Mouse (Mus musculus) frontal cortex, adult 2 months (tissue): ENCODE results near the gene Cul5. TPM values are rescaled to one million over a fixed set of nuclear protein-coding genes. Genes with fewer than 3 reads are reported as not detected.
A peak's percentile ranks its signal among the peaks of the same experiment; 100 is the strongest.

Experiments
- DNase-seq, 2 experiments: peaks; one replicate each; pipeline ENCODE4 v3.0.0; 2022; ENCODE audit warnings: low spot score in 1 of 2; ENCODE audit errors: extremely low spot score in 1 of 2
- polyA plus RNA-seq: library from polyadenylated mRNA; depleted of rRNA; stranded (reverse); fragments of >200 nt; gene quantifications from 2 replicates; pipeline ENCODE4 v1.2.3, GENCODE M21; 2012; rRNA removed

Gene Cul5
- polyA plus RNA-seq, 1 experiment, result 24.7 TPM

DNA sequence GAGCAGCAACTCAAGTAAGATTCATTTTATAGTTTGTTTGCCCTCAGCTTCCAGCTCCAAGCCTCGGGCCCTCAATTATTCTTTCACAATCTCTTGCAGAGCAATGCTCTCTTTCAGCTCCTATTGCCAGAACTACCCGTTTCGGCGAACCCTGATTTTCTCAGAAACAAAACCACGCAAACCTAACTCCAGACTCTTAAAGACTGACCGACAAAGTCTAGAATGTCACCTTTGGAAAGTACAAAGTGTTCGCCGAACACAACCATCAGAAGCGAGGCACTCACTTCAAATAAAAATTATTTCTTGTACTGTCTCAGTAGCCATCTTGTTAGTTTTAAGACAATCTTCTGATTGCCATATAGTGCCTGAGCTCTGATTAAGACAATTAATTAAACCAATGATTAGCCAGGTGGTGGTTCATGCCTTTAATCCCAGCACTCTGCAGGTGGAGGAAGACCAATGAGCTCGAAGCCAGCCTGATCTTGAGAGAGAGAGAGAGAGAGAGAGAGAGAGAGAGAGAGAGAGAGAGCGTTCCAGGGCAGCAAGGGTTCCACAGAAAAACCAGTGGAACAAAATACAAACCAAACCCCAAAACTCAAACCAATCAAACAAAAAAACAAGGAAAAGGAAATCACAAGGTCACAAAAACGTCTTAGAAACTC lies 60.4 kb downstream of the Cul5 start:
- DNase-seq, result peak in 1 of 2 experiments; percentile 20

DNA sequence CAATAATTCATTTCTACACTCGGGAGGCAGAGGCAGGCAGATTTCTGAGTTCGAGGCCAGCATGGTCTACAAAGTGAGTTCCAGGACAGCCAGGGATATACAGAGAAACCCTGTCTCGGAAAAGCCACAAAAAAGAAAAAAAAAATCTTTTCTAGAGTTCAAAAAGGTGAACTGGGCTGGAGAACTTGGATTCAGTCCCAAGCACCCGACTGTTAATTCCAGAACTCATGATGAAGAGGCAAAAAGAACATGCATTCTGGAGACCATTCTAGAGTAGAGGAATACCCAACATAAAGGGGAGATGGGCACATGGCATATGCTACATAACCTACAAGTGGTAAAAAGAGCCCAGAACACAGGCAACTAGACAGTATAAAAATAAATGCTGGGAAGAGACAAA lies 62.0 kb downstream of the Cul5 start:
- no peak for DNase-seq

DNA sequence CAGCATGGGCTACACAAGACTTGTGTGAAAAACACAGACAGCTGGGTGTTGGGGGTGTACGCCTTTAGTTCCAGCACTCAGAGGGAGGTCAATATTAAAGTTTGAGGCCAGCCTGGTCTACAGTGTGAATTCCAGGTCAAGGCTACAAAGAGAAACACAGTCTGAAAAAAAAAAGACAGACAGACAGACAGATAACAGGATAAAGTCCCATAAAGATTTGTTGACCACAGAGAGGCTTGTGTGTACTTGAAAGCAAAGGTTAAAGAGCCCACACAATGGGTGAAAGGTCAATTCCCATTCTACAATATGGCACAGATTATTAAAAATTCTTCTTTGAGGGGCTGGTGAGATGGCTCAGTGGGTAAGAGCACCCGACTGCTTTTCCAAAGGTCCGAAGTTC lies 62.6 kb downstream of the Cul5 start:
- no peak for DNase-seq

DNA sequence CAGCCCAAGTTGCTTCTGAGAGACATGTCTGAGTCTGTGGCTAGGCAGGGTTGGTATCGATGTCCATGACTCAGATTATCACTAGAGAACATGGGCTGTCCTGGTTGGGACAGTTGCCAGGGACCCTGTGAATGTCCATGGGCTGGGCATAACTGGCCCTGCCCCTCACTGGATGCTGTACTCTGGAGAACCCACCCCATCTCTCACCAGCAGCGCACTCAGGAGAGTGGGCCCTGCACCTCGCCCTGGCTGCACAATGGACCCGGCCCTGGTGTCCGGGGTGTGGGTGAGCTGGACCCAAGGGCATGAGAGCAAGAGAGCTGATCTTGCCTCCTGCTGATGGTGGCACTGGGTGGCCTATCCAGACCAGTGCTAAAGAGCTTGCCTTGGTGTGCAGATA lies 64.9 kb downstream of the Cul5 start:
- DNase-seq, result no peak

DNA sequence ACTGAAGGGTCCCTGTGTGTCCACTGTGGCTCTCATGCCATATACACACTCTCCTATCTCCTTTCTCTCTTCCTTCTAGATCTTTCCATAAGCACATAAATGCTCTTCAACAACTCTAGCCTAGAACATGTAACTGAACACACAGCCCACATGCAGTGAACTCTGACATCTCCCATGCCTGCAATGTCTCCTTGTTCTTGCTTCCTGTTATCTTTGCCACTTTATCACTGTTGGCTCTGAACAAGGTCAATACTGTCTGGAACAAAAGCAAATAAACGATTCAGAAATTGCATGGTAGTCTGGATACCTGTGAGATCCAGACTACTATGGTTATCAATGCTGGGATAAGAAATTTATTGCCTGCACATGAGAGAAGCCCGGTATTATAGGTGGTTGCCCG lies 66.0 kb downstream of the Cul5 start:
- no peak for DNase-seq

DNA sequence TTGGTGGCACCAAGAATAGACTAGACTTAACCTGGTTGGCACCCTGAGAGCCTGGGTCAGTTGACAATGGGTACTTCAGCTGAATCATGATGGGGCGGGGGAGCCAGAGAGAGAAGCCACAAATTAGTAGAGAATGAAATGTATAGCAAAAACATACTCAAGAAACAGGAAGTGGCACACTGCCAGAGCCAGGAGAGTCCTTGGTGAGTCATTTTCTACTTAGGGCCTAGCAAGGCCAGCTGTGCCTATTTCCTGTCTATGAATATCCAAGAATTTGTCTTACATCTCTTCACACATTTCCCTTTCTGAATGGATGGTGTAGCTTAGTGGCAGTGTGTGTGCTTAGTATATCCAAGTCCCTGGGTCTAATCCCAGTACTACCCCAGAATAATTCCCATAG lies 66.4 kb downstream of the Cul5 start:
- peak in 1 of 2 experiments; percentile 30 for DNase-seq

DNA sequence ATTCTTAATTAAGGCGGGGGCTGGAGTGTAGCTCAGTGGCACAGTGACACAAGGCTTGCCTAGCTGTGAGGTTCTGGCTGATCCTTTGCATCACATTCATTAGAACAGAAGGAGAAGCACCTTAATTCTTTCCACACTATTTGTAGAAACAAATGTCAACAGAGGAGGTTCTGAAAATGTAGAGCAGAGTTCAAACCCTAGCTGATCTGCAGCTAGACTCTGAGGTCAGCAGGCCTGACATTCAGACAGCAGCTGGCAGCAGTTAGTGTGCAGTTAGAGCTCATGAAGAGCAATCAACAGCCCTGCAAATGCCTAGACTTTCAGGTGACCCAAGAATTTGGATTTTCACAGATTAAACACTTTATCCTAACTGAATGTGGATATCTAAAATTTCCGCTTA lies 68.3 kb downstream of the Cul5 start:
- DNase-seq, result no peak

DNA sequence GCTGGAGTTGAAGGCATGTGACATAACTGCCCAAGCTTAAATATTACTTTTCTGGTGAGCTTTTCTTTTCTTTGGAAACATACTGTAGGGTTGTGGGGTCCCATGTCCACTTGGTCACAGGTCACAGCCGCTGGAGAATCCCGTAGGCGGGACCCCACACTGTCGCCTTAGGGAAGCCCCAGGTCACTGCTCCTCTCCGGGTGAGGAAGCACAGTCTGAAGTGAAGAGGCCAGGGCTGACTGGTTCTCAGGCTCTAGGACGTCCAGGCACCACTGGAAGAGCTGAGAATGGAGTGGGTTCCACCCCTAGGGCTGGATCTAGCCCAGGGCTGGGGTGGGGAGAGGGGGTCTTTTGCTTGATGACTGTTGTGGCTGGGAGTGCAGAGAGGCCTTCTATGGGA lies 71.2 kb downstream of the Cul5 start:
- DNase-seq, result no peak

DNA sequence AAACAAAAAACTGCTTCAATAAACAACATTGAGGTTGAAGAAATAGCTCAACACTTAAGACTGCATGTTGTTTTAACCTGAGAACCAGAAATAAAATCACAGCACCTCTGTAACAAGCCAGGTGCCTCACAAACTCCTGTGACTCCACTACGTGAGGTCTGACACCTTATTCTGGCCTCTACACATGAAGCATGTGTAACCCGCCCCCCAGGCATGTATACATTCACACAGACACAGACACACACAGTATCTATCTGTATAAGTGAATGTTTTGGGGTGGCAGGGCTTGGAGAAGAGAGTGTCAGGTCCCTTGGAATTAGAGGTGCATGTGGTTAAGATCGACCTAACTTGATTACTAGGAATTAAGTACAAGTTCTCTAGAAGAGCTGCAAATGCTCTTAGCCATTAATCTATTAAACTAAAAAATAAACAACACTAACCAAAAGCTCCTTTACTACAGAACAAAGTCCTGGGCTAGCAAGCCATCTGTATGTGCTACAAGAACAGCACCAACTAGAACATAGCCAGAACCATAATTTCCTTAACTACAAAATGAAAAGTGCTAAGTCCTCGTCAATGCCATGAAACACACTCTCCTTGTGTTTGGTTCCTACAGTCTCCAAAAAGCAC lies 72.7 kb downstream of the Cul5 start:
- no peak for DNase-seq

DNA sequence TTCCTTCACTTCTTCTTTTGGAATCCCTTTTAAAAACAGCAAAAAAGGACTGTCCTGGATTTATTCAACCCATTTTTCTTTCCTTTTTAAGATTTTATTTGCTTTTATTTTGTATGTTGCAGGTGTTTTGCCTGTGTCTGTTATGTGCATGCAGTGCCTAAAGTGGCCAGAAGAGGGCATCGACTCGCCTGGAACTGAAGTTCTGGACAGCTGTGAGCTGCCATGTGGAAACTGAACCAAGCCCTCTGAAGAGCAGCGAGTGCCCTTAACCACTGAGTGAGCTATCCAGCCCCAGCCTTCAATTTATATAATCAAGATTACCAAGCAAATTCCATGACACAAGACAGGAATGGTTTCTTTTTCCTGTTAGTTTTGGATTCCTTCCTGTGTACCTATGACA lies 75.0 kb downstream of the Cul5 start:
- DNase-seq, result peak in 1 of 2 experiments; percentile 75

DNA sequence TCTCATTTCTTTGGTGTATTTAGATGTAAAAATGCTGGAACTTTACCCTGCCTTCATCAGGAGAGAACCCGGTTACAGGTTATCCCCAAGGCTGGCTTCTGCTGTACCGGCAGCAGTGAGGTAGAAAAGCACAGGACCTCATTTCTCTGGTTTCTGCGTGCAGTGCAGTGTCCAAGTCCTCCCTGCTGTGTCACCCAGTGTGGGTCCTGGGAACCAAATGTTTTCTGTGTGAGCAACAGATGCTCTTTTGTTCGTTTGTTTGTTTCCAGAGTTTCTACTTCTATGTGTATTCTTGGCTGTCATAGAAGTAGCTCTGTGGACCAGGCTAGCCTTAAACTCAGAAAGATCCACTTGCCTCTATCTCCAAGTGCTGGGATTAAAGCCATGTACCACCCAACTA lies 87.9 kb downstream of the Cul5 start:
- DNase-seq, result no peak

DNA sequence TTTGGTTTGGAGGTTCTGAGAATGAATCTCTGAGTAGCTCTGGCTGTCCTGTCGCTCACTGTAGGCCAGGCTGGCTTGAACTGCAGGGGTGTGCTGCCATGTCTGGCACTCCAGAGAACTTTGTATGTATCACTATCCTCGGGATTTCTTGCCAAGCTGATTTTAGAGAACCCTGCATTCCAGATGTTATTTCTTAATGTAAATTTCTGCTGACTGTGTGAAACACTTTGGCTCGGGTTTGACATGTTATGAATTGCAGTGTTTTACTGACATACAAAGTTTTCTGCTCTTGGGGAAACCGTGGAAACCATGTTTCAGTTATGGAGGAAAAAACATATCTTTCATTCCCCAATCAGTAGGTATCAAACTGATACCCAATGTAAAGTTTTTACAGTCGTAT lies 94.1 kb downstream of the Cul5 start:
- no peak for DNase-seq

DNA sequence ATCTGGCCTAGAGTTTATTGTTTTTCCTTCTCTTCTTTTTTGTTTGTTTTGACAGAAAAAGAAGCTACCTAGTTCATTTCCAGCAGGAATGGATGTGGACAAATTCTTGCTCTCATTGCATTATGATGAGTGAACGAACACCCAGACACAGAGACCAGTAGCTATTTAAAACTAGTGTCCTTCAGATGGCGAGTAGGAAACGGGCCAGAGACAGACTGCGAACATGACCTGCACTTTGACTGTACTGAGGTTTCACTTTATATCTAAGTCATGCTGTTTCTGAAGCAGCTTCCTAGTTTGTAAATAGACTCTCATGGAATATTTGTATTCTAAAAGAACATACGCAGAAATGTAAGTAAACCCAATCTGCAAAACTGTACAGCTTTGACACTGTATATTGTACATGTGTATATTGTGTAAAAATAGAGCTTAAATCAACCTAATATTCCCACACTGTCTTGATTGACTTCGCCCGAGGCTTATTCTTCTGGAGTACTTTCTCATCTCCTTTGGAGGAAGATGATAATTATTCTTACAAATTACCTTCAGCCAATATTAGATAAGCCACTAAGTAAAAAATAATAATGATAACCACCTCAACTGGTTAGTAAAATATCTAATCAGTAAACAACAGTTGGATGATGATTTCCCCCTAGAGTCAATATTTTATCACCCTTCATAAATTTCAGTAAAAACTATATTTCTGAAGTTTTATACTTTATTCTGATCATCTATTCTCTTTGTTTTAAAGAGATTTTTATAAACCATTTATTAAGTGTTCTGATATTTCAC lies 97.1 kb downstream of the Cul5 start:
- no peak for DNase-seq

DNA sequence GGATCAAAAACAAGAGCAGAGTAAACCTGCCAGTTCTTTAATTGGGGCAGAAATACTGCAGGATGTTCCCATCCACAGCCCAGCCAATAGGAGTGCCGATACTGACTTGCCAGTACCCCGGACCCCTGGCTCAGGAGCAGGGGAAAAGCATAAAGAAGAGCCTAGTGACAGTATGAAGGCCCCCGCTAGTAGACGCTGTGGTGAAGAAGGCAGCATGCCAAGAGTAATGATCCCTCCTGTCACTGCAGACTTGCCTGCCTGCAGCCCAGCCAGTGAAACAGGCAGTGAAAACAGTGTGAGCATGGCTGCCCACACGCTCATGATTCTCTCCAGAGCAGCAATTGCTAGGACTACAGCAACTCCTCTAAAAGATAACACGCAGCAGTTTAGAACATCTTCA lies 99.2 kb downstream of the Cul5 start:
- peak in 1 of 2 experiments; percentile 45 for DNase-seq

Other genes with a start within 250 kb of the Cul5 start
- gene Atm, start 133.3 kb downstream of the Cul5 start, polyA plus RNA-seq, result 5.9 and 9.5 TPM in 2 replicates
- gene Npat, start 133.0 kb downstream of the Cul5 start, polyA plus RNA-seq, result 9.4 and 11.2 TPM in 2 replicates
- gene Acat1, start 59.6 kb downstream of the Cul5 start, polyA plus RNA-seq, result 77.5 and 83.4 TPM in 2 replicates
- 0.78 and 0.94 TPM in 2 replicates for gene Rab39, start 36.2 kb upstream of the Cul5 start, polyA plus RNA-seq
- 6.0 and 7.1 TPM in 2 replicates for gene Slc35f2, start 101.5 kb upstream of the Cul5 start, polyA plus RNA-seq
- gene Sln, start 180.2 kb upstream of the Cul5 start, polyA plus RNA-seq, result 0.32 and 0.40 TPM in 2 replicates